Mouse (Mus musculus): ENCODE results near the gene Tkfc.

DNA sequence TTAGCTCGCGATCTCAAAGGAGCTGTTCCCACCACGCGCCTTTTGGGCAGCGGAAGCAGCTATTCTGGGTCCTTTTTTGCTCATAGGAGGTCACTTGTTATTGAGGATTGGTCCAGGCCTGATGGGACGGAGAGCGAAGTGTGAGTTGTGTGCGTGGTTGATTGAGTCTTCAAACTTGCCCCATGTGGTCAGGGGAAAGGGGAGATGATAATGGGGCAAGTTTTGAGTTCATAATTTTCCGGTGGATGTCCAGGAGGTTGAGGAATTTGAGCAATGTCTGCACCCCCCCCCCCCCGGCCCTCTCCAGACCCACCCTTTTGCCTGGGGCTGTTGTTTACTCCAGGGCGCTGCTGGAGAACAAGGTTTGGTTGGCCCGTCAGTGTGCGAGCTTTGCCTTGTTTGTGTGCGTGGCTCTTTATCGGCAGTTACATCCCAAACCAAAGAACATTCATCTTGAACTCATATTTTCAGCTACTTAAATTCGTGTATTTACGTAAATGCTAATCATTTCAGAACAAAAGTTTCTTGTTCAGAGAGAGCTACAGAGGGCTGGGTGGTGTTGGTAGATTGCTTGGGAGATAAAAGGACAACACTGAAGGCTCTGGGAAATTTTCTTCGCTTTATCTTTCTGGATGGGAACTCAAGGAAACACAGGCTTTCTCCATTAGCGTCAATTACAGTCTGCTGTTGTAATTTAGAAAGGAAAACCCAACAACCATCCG, 608 bp upstream of the Tkfc start:
- TF ChIP-seq POLR2A (IDR thresholded peaks at IDR 0.05; ENCODE audit: low read depth, low read length) (no peak), CTCF (IDR thresholded peaks at IDR 0.05; ENCODE audit: extremely low read depth, insufficient read depth, insufficient read length, insufficient replicate concordance) (no peak)

Data from spleen, adult 2 months (tissue).